Mouse (Mus musculus) liver, adult 2 months (tissue): ENCODE measurements around the gene Syt16. TPM values are rescaled to one million over a fixed set of nuclear protein-coding genes. Genes with fewer than 3 reads are reported as not detected.
A peak's percentile ranks its signal among the peaks of the same experiment; 100 is the strongest.

Source experiments
- DNase-seq: peaks from one replicate; pipeline ENCODE4 v3.0.0-alpha.2; 2011; ENCODE audit warnings: low read depth, low spot score; ENCODE audit errors: extremely low read depth
- H3K27ac ChIP-seq: fragments of 200-500 bp; replicated peaks from 2 replicates; pipeline ENCODE4 v1.5.1; 2012; ENCODE audit warnings: low read depth, mild to moderate bottlenecking, control low read depth, inconsistent platforms, low read length; ENCODE audit not compliant: insufficient read depth
- H3K27me3 ChIP-seq: fragments of 200-500 bp; 2 replicates; pipeline ENCODE4 v1.6.1; 2012; ENCODE audit warnings: mild to moderate bottlenecking, moderate library complexity, low read length, inconsistent platforms; ENCODE audit not compliant: control insufficient read depth, insufficient read depth
- H3K36me3 ChIP-seq: fragments of 200-500 bp; 2 replicates; pipeline ENCODE4 v1.6.1; 2012; ENCODE audit warnings: low read length, inconsistent platforms; ENCODE audit not compliant: control insufficient read depth, insufficient read depth
- H3K4me1 ChIP-seq: fragments of 200-500 bp; 2 replicates; pipeline ENCODE4 v1.6.1; 2011; ENCODE audit warnings: low read length; ENCODE audit not compliant: control insufficient read depth, insufficient read depth
- H3K4me3 ChIP-seq: fragments of 200-500 bp; 2 replicates; pipeline ENCODE4 v1.5.1; 2011; ENCODE audit warnings: low read depth, mild to moderate bottlenecking, control low read depth, low read length, moderate library complexity; ENCODE audit not compliant: insufficient read depth
- H3K79me2 ChIP-seq: fragments of 200-500 bp; 2 replicates; pipeline ENCODE4 v1.6.1; 2012; ENCODE audit warnings: inconsistent platforms, mild to moderate bottlenecking, low read length, moderate library complexity; ENCODE audit not compliant: control insufficient read depth, insufficient read depth
- H3K9ac ChIP-seq: fragments of 200-500 bp; 2 replicates; pipeline ENCODE4 v1.6.1; 2012; ENCODE audit warnings: low read depth, mild to moderate bottlenecking, control low read depth, inconsistent platforms, low read length
- CTCF ChIP-seq: fragments of 200-500 bp; IDR thresholded peaks from 2 replicates; pipeline ENCODE4 v1.5.1; 2011; ENCODE audit warnings: low read depth, low read length, control low read depth
- POLR2A ChIP-seq: fragments of 200-500 bp; IDR thresholded peaks from 2 replicates; pipeline ENCODE4 v1.6.1; 2011; ENCODE audit warnings: low read length, control low read depth; ENCODE audit not compliant: insufficient read depth; ENCODE audit errors: extremely low read depth
- WGBS: fragments of 180-500 bp; shearing (Covaris S2); methylation state at CpG from one replicate; pipeline ENCODE4 v1.1.7; 2018; 5-methylcytosine and 5-hydroxymethylcytosine counted together
- polyA plus RNA-seq: library from polyadenylated mRNA; depleted of rRNA; stranded (reverse); fragments of >200 nt; gene quantifications from 2 replicates; pipeline ENCODE4 v1.2.3, GENCODE M21; 2012
- total RNA-seq: library from RNA; depleted of rRNA; stranded (reverse); fragments of >200 nt; gene quantifications from 2 replicates; pipeline ENCODE4 v1.2.3, GENCODE M21; 2014

Gene Syt16
- total and polyA plus RNA-seq, 2 experiments: not detected

GRCm38 (mm10) chr12:73954785-73955184 lies 42.7 kb upstream of the Syt16 start:
- Histone ChIP-seq H3K36me3 (no peaks in the 10 kb centered on the region), H3K4me1 (peaks cover 2% of the 10 kb centered on the region; the same call in 1 of the 2 replicates), H3K9ac (no peak overlapping the region), H3K27me3 (no peaks in the 10 kb centered on the region), H3K4me3 (no peak overlapping the region), H3K27ac (no peak overlapping the region), H3K79me2 (no peaks in the 10 kb centered on the region)
- WGBS: 80% methylated on average over 5 of the region's 5 CpGs
- no peak for DNase-seq
- TF ChIP-seq POLR2A: no peak
- TF ChIP-seq CTCF: no peak

- 90% methylated on average over 3 of the region's 3 CpGs for WGBS
- H3K79me2 ChIP-seq: no peaks in the 10 kb centered on the region
- no peak for DNase-seq
- TF ChIP-seq CTCF: no peak
- peaks cover 2% of the 10 kb centered on the region; the same call in 1 of the 2 replicates for H3K4me1 ChIP-seq
- H3K4me3 ChIP-seq: no peak overlapping the region
- H3K36me3 ChIP-seq: no peaks in the 10 kb centered on the region
- H3K27me3 ChIP-seq: no peaks in the 10 kb centered on the region
- no peak overlapping the region for H3K27ac ChIP-seq
- H3K9ac ChIP-seq: no peak overlapping the region
These were observed 39.8 kb upstream of the Syt16 start for GRCm38 (mm10) chr12:73957676-73958075.

GRCm38 (mm10) chr12:73958830-73959229 lies 38.6 kb upstream of the Syt16 start:
- no peak overlapping the region for H3K4me3 ChIP-seq
- no peak overlapping the region for H3K27ac ChIP-seq
- no peaks in the 10 kb centered on the region for H3K79me2 ChIP-seq
- no peaks in the 10 kb centered on the region for H3K36me3 ChIP-seq
- no peak for TF ChIP-seq POLR2A
- TF ChIP-seq CTCF: no peak
- WGBS: 90% methylated on average over 2 of the region's 2 CpGs
- no peak for DNase-seq
- no peaks in the 10 kb centered on the region for H3K27me3 ChIP-seq
- no peaks in the 10 kb centered on the region for H3K4me1 ChIP-seq
- no peak overlapping the region for H3K9ac ChIP-seq

GRCm38 (mm10) chr12:73964291-73965281 lies 32.9 kb upstream of the Syt16 start, which contains the start of gene Snapc1:
Gene Snapc1 (plus strand): TSS chr12:73964481.
- Histone ChIP-seq H3K36me3 (peaks cover 13% of the 10 kb centered on the region), H3K27ac (peak within 1 kb of the TSS; percentile 9), H3K4me3 (peak within 1 kb of the TSS; percentile 90), H3K79me2 (no peaks in the 10 kb centered on the region; the same call in 1 of the 2 replicates), H3K4me1 (peaks cover 2% of the 10 kb centered on the region), H3K27me3 (no peaks in the 10 kb centered on the region), H3K9ac (peak within 1 kb of the TSS; percentile 84)
- under 1% methylated on average over 60 of the region's 60 CpGs for WGBS
- peak; percentile 92 for DNase-seq
- no peak for TF ChIP-seq CTCF
- peak; percentile 61; the same call in 1 of the 2 replicates for TF ChIP-seq POLR2A

- no peak overlapping the region for H3K4me3 ChIP-seq
- no peak for TF ChIP-seq POLR2A
- TF ChIP-seq CTCF: no peak
- H3K36me3 ChIP-seq: peaks cover 40% of the 10 kb centered on the region
- H3K4me1 ChIP-seq: peaks cover 2% of the 10 kb centered on the region
- DNase-seq: no peak
- H3K27me3 ChIP-seq: no peaks in the 10 kb centered on the region
- no peak overlapping the region for H3K9ac ChIP-seq
- no peaks in the 10 kb centered on the region; the same call in 1 of the 2 replicates for H3K79me2 ChIP-seq
- 99% methylated on average over 8 of the region's 8 CpGs for WGBS
- H3K27ac ChIP-seq: no peak overlapping the region
These were observed 28.3 kb upstream of the Syt16 start for GRCm38 (mm10) chr12:73969142-73969541.

- no peaks in the 10 kb centered on the region for H3K4me1 ChIP-seq
- TF ChIP-seq POLR2A (no peak), CTCF (no peak)
- H3K27ac ChIP-seq: no peak overlapping the region
- H3K36me3 ChIP-seq: peaks cover 59% of the 10 kb centered on the region
- H3K79me2 ChIP-seq: no peaks in the 10 kb centered on the region
- no peak for DNase-seq
- 96% methylated on average over 6 of the region's 6 CpGs for WGBS
- no peaks in the 10 kb centered on the region for H3K27me3 ChIP-seq
- no peak overlapping the region for H3K9ac ChIP-seq
- no peak overlapping the region for H3K4me3 ChIP-seq
These were observed 22.9 kb upstream of the Syt16 start for GRCm38 (mm10) chr12:73974584-73974983.
